Mouse (Mus musculus): Measurements from ENCODE around the gene Sdc1. TPM values are rescaled to one million over a fixed set of nuclear protein-coding genes. Genes with fewer than 3 reads are reported as not detected.

Gene Sdc1
- polyA plus RNA-seq, 1 experiment from 2014 or later = 43.5 TPM

GRCm38 (mm10) chr12:8809626-8810025, 38.5 kb downstream of the Sdc1 start:
- no peak overlapping the region for H3K4me3 ChIP-seq
- H3K27ac ChIP-seq = no peak overlapping the region
- no peaks in the 10 kb centered on the region for H3K27me3 ChIP-seq (replicated peaks)
- H3K9me3 ChIP-seq = no peaks in the 10 kb centered on the region
- WGBS = 94% methylated on average over 6 of the region's 6 CpGs
- H3K4me2 ChIP-seq (replicated peaks) = no peak overlapping the region
- H3K9ac ChIP-seq = no peak overlapping the region
- H3K4me1 ChIP-seq = no peaks in the 10 kb centered on the region
- H3K36me3 ChIP-seq = no peaks in the 10 kb centered on the region
- no peak for ATAC-seq (ENCODE audit: low FRiP score, low read depth)

- no peak for ATAC-seq (ENCODE audit: low FRiP score, low read depth)
Measured at GRCm38 (mm10) chr12:8810966-8811365, 39.8 kb downstream of the Sdc1 start.

GRCm38 (mm10) chr12:8811441-8811871, 40.3 kb downstream of the Sdc1 start:
- Histone ChIP-seq H3K4me2 (replicated peaks) (no peak overlapping the region), H3K4me3 (no peak overlapping the region), H3K36me3 (no peaks in the 10 kb centered on the region), H3K27ac (no peak overlapping the region), H3K9me3 (no peaks in the 10 kb centered on the region), H3K4me1 (no peaks in the 10 kb centered on the region), H3K27me3 (replicated peaks) (no peaks in the 10 kb centered on the region), H3K9ac (no peak overlapping the region)
- 51% methylated on average over 6 of the region's 6 CpGs for WGBS
- no peak for ATAC-seq (ENCODE audit: low FRiP score, low read depth)

More at GRCm38 (mm10) chr12:8810966-8811365, 39.8 kb downstream of the Sdc1 start:
- no peaks in the 10 kb centered on the region for H3K36me3 ChIP-seq
- H3K9me3 ChIP-seq = no peaks in the 10 kb centered on the region
- H3K27ac ChIP-seq = no peak overlapping the region
- WGBS = 60% methylated on average over 2 of the region's 2 CpGs
- H3K27me3 ChIP-seq (replicated peaks) = no peaks in the 10 kb centered on the region
- no peak overlapping the region for H3K4me2 ChIP-seq (replicated peaks)
- no peak overlapping the region for H3K9ac ChIP-seq
- no peaks in the 10 kb centered on the region for H3K4me1 ChIP-seq
- no peak overlapping the region for H3K4me3 ChIP-seq

- H3K9me3 ChIP-seq = no peaks in the 10 kb centered on the region
- H3K27me3 ChIP-seq (replicated peaks) = no peaks in the 10 kb centered on the region
- no peak for ATAC-seq (ENCODE audit: low FRiP score, low read depth)
- no peaks in the 10 kb centered on the region for H3K4me1 ChIP-seq
- 83% methylated on average over 5 of the region's 5 CpGs for WGBS
- H3K4me3 ChIP-seq = no peak overlapping the region
- H3K4me2 ChIP-seq (replicated peaks) = no peak overlapping the region
- no peaks in the 10 kb centered on the region for H3K36me3 ChIP-seq
- no peak overlapping the region for H3K9ac ChIP-seq
- no peak overlapping the region for H3K27ac ChIP-seq
Measured at GRCm38 (mm10) chr12:8811894-8812560, 40.9 kb downstream of the Sdc1 start.

GRCm38 (mm10) chr12:8817467-8818232, 46.5 kb downstream of the Sdc1 start:
- Histone ChIP-seq H3K4me1 (peaks cover 6% of the 10 kb centered on the region), H3K27me3 (replicated peaks) (no peaks in the 10 kb centered on the region), H3K9me3 (no peaks in the 10 kb centered on the region), H3K9ac (no peak overlapping the region), H3K36me3 (no peaks in the 10 kb centered on the region), H3K4me3 (no peak overlapping the region), H3K27ac (no peak overlapping the region), H3K4me2 (replicated peaks) (peak overlapping the region; percentile 39)
- 27% methylated on average over 13 of the region's 13 CpGs for WGBS
- ATAC-seq (ENCODE audit: low FRiP score, low read depth) = 0 out of 2 replicates have a peak, but pooled peaks have one; percentile 44

- WGBS = 53% methylated on average over 3 of the region's 3 CpGs
- Histone ChIP-seq H3K27me3 (replicated peaks) (no peaks in the 10 kb centered on the region), H3K9ac (no peak overlapping the region), H3K4me3 (no peak overlapping the region), H3K4me1 (peaks cover 6% of the 10 kb centered on the region), H3K36me3 (no peaks in the 10 kb centered on the region), H3K27ac (no peak overlapping the region), H3K4me2 (replicated peaks) (0 out of 2 replicates have a peak overlapping the region, but pooled peaks have one; percentile 39), H3K9me3 (no peaks in the 10 kb centered on the region)
- no peak for ATAC-seq (ENCODE audit: low FRiP score, low read depth)
Measured at GRCm38 (mm10) chr12:8818233-8818672, 47.1 kb downstream of the Sdc1 start.

GRCm38 (mm10) chr12:8824995-8825703, 54.0 kb downstream of the Sdc1 start:
- Histone ChIP-seq H3K9ac (no peak overlapping the region), H3K27me3 (replicated peaks) (no peaks in the 10 kb centered on the region), H3K4me1 (no peaks in the 10 kb centered on the region), H3K9me3 (no peaks in the 10 kb centered on the region), H3K4me3 (no peak overlapping the region), H3K36me3 (no peaks in the 10 kb centered on the region), H3K27ac (no peak overlapping the region), H3K4me2 (replicated peaks) (no peak overlapping the region)
- WGBS = 75% methylated on average over 7 of the region's 7 CpGs
- ATAC-seq (ENCODE audit: low FRiP score, low read depth) = no peak

- Histone ChIP-seq H3K27ac (no peak overlapping the region), H3K27me3 (replicated peaks) (no peaks in the 10 kb centered on the region), H3K4me3 (no peak overlapping the region), H3K4me2 (replicated peaks) (no peak overlapping the region), H3K4me1 (no peaks in the 10 kb centered on the region), H3K9ac (no peak overlapping the region), H3K36me3 (no peaks in the 10 kb centered on the region), H3K9me3 (no peaks in the 10 kb centered on the region)
- ATAC-seq (ENCODE audit: low FRiP score, low read depth) = no peak
- WGBS = 84% methylated on average over 9 of the region's 9 CpGs
Measured at GRCm38 (mm10) chr12:8827014-8827715, 56.0 kb downstream of the Sdc1 start.

GRCm38 (mm10) chr12:8829032-8829660, 58.0 kb downstream of the Sdc1 start:
- H3K9me3 ChIP-seq = no peaks in the 10 kb centered on the region
- H3K27me3 ChIP-seq (replicated peaks) = no peaks in the 10 kb centered on the region
- H3K4me2 ChIP-seq (replicated peaks) = no peak overlapping the region
- H3K4me1 ChIP-seq = no peaks in the 10 kb centered on the region
- H3K9ac ChIP-seq = no peak overlapping the region
- no peaks in the 10 kb centered on the region for H3K36me3 ChIP-seq
- no peak overlapping the region for H3K4me3 ChIP-seq
- WGBS = 80% methylated on average over 13 of the region's 13 CpGs
- no peak for ATAC-seq (ENCODE audit: low FRiP score, low read depth)
- no peak overlapping the region for H3K27ac ChIP-seq

- no peak for ATAC-seq (ENCODE audit: low FRiP score, low read depth)
- Histone ChIP-seq H3K4me1 (no peaks in the 10 kb centered on the region), H3K27ac (no peak overlapping the region), H3K27me3 (replicated peaks) (no peaks in the 10 kb centered on the region), H3K4me3 (no peak overlapping the region), H3K36me3 (no peaks in the 10 kb centered on the region), H3K4me2 (replicated peaks) (no peak overlapping the region), H3K9me3 (no peaks in the 10 kb centered on the region), H3K9ac (no peak overlapping the region)
- WGBS = 95% methylated on average over 5 of the region's 5 CpGs
Measured at GRCm38 (mm10) chr12:8829661-8830040, 58.5 kb downstream of the Sdc1 start.

- no peak overlapping the region for H3K4me2 ChIP-seq (replicated peaks)
- no peak for ATAC-seq (ENCODE audit: low FRiP score, low read depth)
- 70% methylated on average over 6 of the region's 6 CpGs for WGBS
Measured at GRCm38 (mm10) chr12:8830967-8831635, 60.0 kb downstream of the Sdc1 start.

More at GRCm38 (mm10) chr12:8830967-8831635, 60.0 kb downstream of the Sdc1 start:
- Histone ChIP-seq H3K9ac (no peak overlapping the region), H3K4me1 (no peaks in the 10 kb centered on the region), H3K27ac (no peak overlapping the region), H3K27me3 (replicated peaks) (no peaks in the 10 kb centered on the region), H3K9me3 (no peaks in the 10 kb centered on the region), H3K4me3 (no peak overlapping the region), H3K36me3 (no peaks in the 10 kb centered on the region)
